Mouse (Mus musculus): Measurements from ENCODE around the gene Cracr2b. TPM values are rescaled to one million over a fixed set of nuclear protein-coding genes. Genes with fewer than 3 reads are reported as not detected.

Gene Cracr2b
- 4.1 and 6.9 TPM in 2 replicates for polyA plus RNA-seq (2016; fragmentation: Nextera tagmentation; extraction: Ambion mirVana)

GRCm38 (mm10) chr7:141460391-141461113 lies at the start of gene Cracr2b:
Cracr2b (plus strand) TSS chr7:141461094.
- peaks cover 87% of the 10 kb centered on the region for H3K27me3 ChIP-seq (ENCODE audit: low read depth, poor library complexity, severe bottlenecking)
- peak within 1 kb of the TSS; percentile 55 for H3K4me3 ChIP-seq
- no peaks in the 10 kb centered on the region for H3K9me3 ChIP-seq (replicated peaks)
- peak within 1 kb of the TSS; percentile 57; the same call in 1 of the 2 replicates for H3K27ac ChIP-seq (replicated peaks)
- no peak for DNase-seq (ENCODE audit: low spot score)
- WGBS: 71% methylated on average over 15 of the region's 15 CpGs
- H3K4me1 ChIP-seq: peaks cover 44% of the 10 kb centered on the region
- H3K36me3 ChIP-seq: peaks cover 12% of the 10 kb centered on the region

GRCm38 (mm10) chr7:141411667-141412066 lies 49.2 kb upstream of the Cracr2b start:
- no peaks in the 10 kb centered on the region for H3K27me3 ChIP-seq (ENCODE audit: low read depth, poor library complexity, severe bottlenecking)
- H3K36me3 ChIP-seq: peaks cover 38% of the 10 kb centered on the region
- 90% methylated on average over 1 of the region's 1 CpGs for WGBS
- H3K4me1 ChIP-seq: peaks cover 26% of the 10 kb centered on the region
- H3K9me3 ChIP-seq (replicated peaks): no peaks in the 10 kb centered on the region
- H3K4me3 ChIP-seq: no peak overlapping the region
- no peak for DNase-seq (ENCODE audit: low spot score)
- H3K27ac ChIP-seq (replicated peaks): no peak overlapping the region

- no peaks in the 10 kb centered on the region for H3K9me3 ChIP-seq (replicated peaks)
- peak; percentile 26 for DNase-seq (ENCODE audit: low spot score)
- peak overlapping the region; percentile 91 for H3K27ac ChIP-seq (replicated peaks)
- H3K4me1 ChIP-seq: peaks cover 26% of the 10 kb centered on the region
- 3% methylated on average over 16 of the region's 16 CpGs for WGBS
- H3K4me3 ChIP-seq: peak overlapping the region; percentile 81
- H3K36me3 ChIP-seq: peaks cover 27% of the 10 kb centered on the region
- H3K27me3 ChIP-seq (ENCODE audit: low read depth, poor library complexity, severe bottlenecking): no peaks in the 10 kb centered on the region
Measured at GRCm38 (mm10) chr7:141413331-141413730, 47.6 kb upstream of the Cracr2b start.

GRCm38 (mm10) chr7:141413809-141414584 lies 46.9 kb upstream of the Cracr2b start, which contains the start of gene Gatd1:
Gatd1 (minus strand) TSS chr7:141414136.
- Histone ChIP-seq H3K27me3 (ENCODE audit: low read depth, poor library complexity, severe bottlenecking) (no peaks in the 10 kb centered on the region), H3K36me3 (peaks cover 20% of the 10 kb centered on the region), H3K9me3 (replicated peaks) (no peaks in the 10 kb centered on the region), H3K4me1 (peaks cover 24% of the 10 kb centered on the region), H3K4me3 (peak within 1 kb of the TSS; percentile 81), H3K27ac (replicated peaks) (peak within 1 kb of the TSS; percentile 91)
- under 1% methylated on average over 56 of the region's 56 CpGs for WGBS
- peak; percentile 100 for DNase-seq (ENCODE audit: low spot score)

GRCm38 (mm10) chr7:141416144-141416841 lies 44.6 kb upstream of the Cracr2b start:
- no peaks in the 10 kb centered on the region for H3K36me3 ChIP-seq
- WGBS: 84% methylated on average over 6 of the region's 6 CpGs
- H3K27me3 ChIP-seq (ENCODE audit: low read depth, poor library complexity, severe bottlenecking): no peaks in the 10 kb centered on the region
- no peak overlapping the region for H3K4me3 ChIP-seq
- H3K9me3 ChIP-seq (replicated peaks): no peaks in the 10 kb centered on the region
- no peak overlapping the region for H3K27ac ChIP-seq (replicated peaks)
- no peak for DNase-seq (ENCODE audit: low spot score)
- peaks cover 21% of the 10 kb centered on the region for H3K4me1 ChIP-seq

GRCm38 (mm10) chr7:141417731-141418681 lies 42.9 kb upstream of the Cracr2b start:
- no peaks in the 10 kb centered on the region for H3K27me3 ChIP-seq (ENCODE audit: low read depth, poor library complexity, severe bottlenecking)
- H3K36me3 ChIP-seq: no peaks in the 10 kb centered on the region
- 71% methylated on average over 8 of the region's 8 CpGs for WGBS
- DNase-seq (ENCODE audit: low spot score): no peak
- H3K4me3 ChIP-seq: no peak overlapping the region
- H3K4me1 ChIP-seq: peaks cover 18% of the 10 kb centered on the region
- no peaks in the 10 kb centered on the region for H3K9me3 ChIP-seq (replicated peaks)
- no peak overlapping the region for H3K27ac ChIP-seq (replicated peaks)

GRCm38 (mm10) chr7:141418970-141419369 lies 41.9 kb upstream of the Cracr2b start:
- no peak for DNase-seq (ENCODE audit: low spot score)
- H3K9me3 ChIP-seq (replicated peaks): no peaks in the 10 kb centered on the region
- H3K36me3 ChIP-seq: no peaks in the 10 kb centered on the region
- H3K27me3 ChIP-seq (ENCODE audit: low read depth, poor library complexity, severe bottlenecking): no peaks in the 10 kb centered on the region
- no peak overlapping the region for H3K27ac ChIP-seq (replicated peaks)
- peaks cover 10% of the 10 kb centered on the region for H3K4me1 ChIP-seq
- no peak overlapping the region for H3K4me3 ChIP-seq
- 79% methylated on average over 7 of the region's 7 CpGs for WGBS

- no peaks in the 10 kb centered on the region for H3K4me1 ChIP-seq
- H3K27me3 ChIP-seq (ENCODE audit: low read depth, poor library complexity, severe bottlenecking): no peaks in the 10 kb centered on the region
- 91% methylated on average over 9 of the region's 9 CpGs for WGBS
- no peaks in the 10 kb centered on the region for H3K36me3 ChIP-seq
- H3K9me3 ChIP-seq (replicated peaks): no peaks in the 10 kb centered on the region
- H3K4me3 ChIP-seq: no peak overlapping the region
- no peak overlapping the region for H3K27ac ChIP-seq (replicated peaks)
- no peak for DNase-seq (ENCODE audit: low spot score)
Measured at GRCm38 (mm10) chr7:141420030-141420702, 40.7 kb upstream of the Cracr2b start.

- H3K27me3 ChIP-seq (ENCODE audit: low read depth, poor library complexity, severe bottlenecking): peaks cover 15% of the 10 kb centered on the region; the same call in 1 of the 2 replicates
- no peaks in the 10 kb centered on the region for H3K9me3 ChIP-seq (replicated peaks)
- no peaks in the 10 kb centered on the region for H3K36me3 ChIP-seq
- no peak overlapping the region for H3K4me3 ChIP-seq
- no peak overlapping the region for H3K27ac ChIP-seq (replicated peaks)
- DNase-seq (ENCODE audit: low spot score): no peak
- H3K4me1 ChIP-seq: peaks cover 6% of the 10 kb centered on the region
- WGBS: 74% methylated on average over 4 of the region's 4 CpGs
Measured at GRCm38 (mm10) chr7:141423811-141424210, 37.1 kb upstream of the Cracr2b start.

GRCm38 (mm10) chr7:141426948-141427730 lies 33.8 kb upstream of the Cracr2b start:
- Histone ChIP-seq H3K27me3 (ENCODE audit: low read depth, poor library complexity, severe bottlenecking) (peaks cover 15% of the 10 kb centered on the region; the same call in 1 of the 2 replicates), H3K9me3 (replicated peaks) (no peaks in the 10 kb centered on the region), H3K4me1 (peaks cover 30% of the 10 kb centered on the region), H3K27ac (replicated peaks) (no peak overlapping the region), H3K36me3 (peaks cover 22% of the 10 kb centered on the region), H3K4me3 (no peak overlapping the region)
- WGBS: 85% methylated on average over 12 of the region's 12 CpGs
- no peak for DNase-seq (ENCODE audit: low spot score)

- Histone ChIP-seq H3K27ac (replicated peaks) (peak overlapping the region; percentile 68; the same call in 1 of the 2 replicates), H3K9me3 (replicated peaks) (no peaks in the 10 kb centered on the region), H3K36me3 (peaks cover 37% of the 10 kb centered on the region), H3K4me1 (peaks cover 45% of the 10 kb centered on the region), H3K27me3 (ENCODE audit: low read depth, poor library complexity, severe bottlenecking) (peaks cover 15% of the 10 kb centered on the region; the same call in 1 of the 2 replicates), H3K4me3 (peak overlapping the region; percentile 55)
- DNase-seq (ENCODE audit: low spot score): no peak
- WGBS: 55% methylated on average over 5 of the region's 5 CpGs
Measured at GRCm38 (mm10) chr7:141428701-141429100, 32.2 kb upstream of the Cracr2b start.

All from midbrain, embryonic 10.5 days (tissue).